Mouse (Mus musculus) CH12.LX (cell line): ENCODE measurements around the gene Pdpk1.

Source experiments
- CTCF ChIP-seq, 2 experiments: IDR thresholded peaks in 1 of 2; conservative IDR thresholded peaks in 1 of 2; 2 replicates each; pipeline ENCODE4 v1.5.1; 2011 to 2012; ENCODE audit warnings: low read depth in 2 of 2, low read length in 2 of 2, improper control_type of control experiment in 1 of 2, inconsistent platforms in 1 of 2, mild to moderate bottlenecking in 1 of 2, moderate library complexity in 1 of 2
- HCFC1 ChIP-seq: IDR thresholded peaks from 2 replicates; pipeline ENCODE4 v1.6.1; 2012; ENCODE audit warnings: low read depth, mild to moderate bottlenecking, inconsistent platforms, low read length, improper control_type of control experiment
- MAFK ChIP-seq: IDR thresholded peaks from 2 replicates; pipeline ENCODE4 v1.6.1; 2011; ENCODE audit warnings: low read length, improper control_type of control experiment; ENCODE audit not compliant: insufficient replicate concordance
- MAX ChIP-seq: IDR thresholded peaks from 2 replicates; pipeline ENCODE4 v1.6.1; 2011; ENCODE audit warnings: low read length, improper control_type of control experiment
- MEF2A ChIP-seq: IDR thresholded peaks from 2 replicates; pipeline ENCODE4 v1.6.1; 2014; ENCODE audit warnings: low read depth, mild to moderate bottlenecking, inconsistent platforms, low read length, improper control_type of control experiment, borderline replicate concordance
- POLR2A ChIP-seq: IDR thresholded peaks from 2 replicates; pipeline ENCODE4 v1.6.1; 2011; ENCODE audit warnings: low read depth, mild to moderate bottlenecking, improper control_type of control experiment, low read length
- RAD21 ChIP-seq: IDR thresholded peaks from 2 replicates; pipeline ENCODE4 v1.6.1; 2011; ENCODE audit warnings: low read depth, mild to moderate bottlenecking, low read length, improper control_type of control experiment, moderate library complexity

- TF ChIP-seq POLR2A: no peak
- no peak for TF ChIP-seq CTCF (conservative IDR thresholded peaks at IDR 0.05 in 1 of 2, IDR thresholded peaks at IDR 0.05 in 1 of 2; ENCODE audit: low read depth in 2 of 2, low read length in 2 of 2)
- TF ChIP-seq RAD21: no peak
- no peak for TF ChIP-seq MAX
- TF ChIP-seq MEF2A: no peak
- no peak for TF ChIP-seq HCFC1
- TF ChIP-seq MAFK: no peak
Measured at GRCm38 (mm10) chr17:24167891-24168505, 17.3 kb upstream of the Pdpk1 start.
